12 mouse cellular contexts compared by ENCODE assay signal in genomic region chr13:39523856-39524301, GRCm38 (mm10).
DNase-seq lines count a peak whose midpoint lies in the region; ATAC-seq and TF ChIP-seq lines count a peak whose summit lies in the region.
"Had no signal": no experiment of that assay in that cellular context is flagged by ENCODE, and none has a peak within 500 bp of the region (broad histone marks: within the 10 kb centered on the region; RNA-seq: fewer than 3 reads in every experiment).

No protein-coding gene starts in this region.

- H3K4me1 ChIP-seq in embryonic facial prominence, embryonic 11.5 days (ENCODE audit: control insufficient read depth, insufficient read depth, low read length): no peaks in the 10 kb centered on the region
- H3K4me1 ChIP-seq in hindbrain, embryonic 12.5 days: no peaks in the 10 kb centered on the region
- H3K4me1 ChIP-seq in midbrain, postnatal 0 days (ENCODE audit: insufficient read depth, low read length): no peaks in the 10 kb centered on the region
- H3K4me1 ChIP-seq in heart, embryonic 11.5 days (ENCODE audit: control insufficient read depth, insufficient read depth, low read length): no peaks in the 10 kb centered on the region
- H3K4me1 ChIP-seq: heart, embryonic 15.5 days; liver, embryonic 15.5 days had no signal

- whole genome bisulfite sequencing in embryonic facial prominence, embryonic 11.5 days: 14% methylated on average over 9 of the region's 9 CpGs
- 22% methylated on average over 9 of the region's 9 CpGs for WGBS in hindbrain, embryonic 12.5 days
- 12% methylated on average over 9 of the region's 9 CpGs for WGBS in midbrain, postnatal 0 days
- 78% methylated on average over 9 of the region's 9 CpGs for WGBS in heart, embryonic 11.5 days (ENCODE audit: insufficient replicate concordance)

- no peak overlapping the region for H3K4me2 ChIP-seq in embryonic facial prominence, embryonic 11.5 days (ENCODE audit: low read depth, low read length)
- H3K4me2 ChIP-seq in hindbrain, embryonic 12.5 days (replicated peaks): peak overlapping the region; percentile 24
- H3K4me2 ChIP-seq in midbrain, postnatal 0 days (ENCODE audit: low read depth, low read length, poor library complexity, severe bottlenecking): no peak overlapping the region
- H3K4me2 ChIP-seq in heart, embryonic 11.5 days: no peak overlapping the region
- H3K4me2 ChIP-seq: heart, embryonic 15.5 days; liver, embryonic 15.5 days had no signal

- no peak overlapping the region for H3K4me3 ChIP-seq in embryonic facial prominence, embryonic 11.5 days (ENCODE audit: low read depth, low read length)
- no peak overlapping the region for H3K4me3 ChIP-seq in hindbrain, embryonic 12.5 days
- no peak overlapping the region for H3K4me3 ChIP-seq in midbrain, postnatal 0 days (ENCODE audit: low read depth, low read length)
- no peak overlapping the region for H3K4me3 ChIP-seq in heart, embryonic 11.5 days (ENCODE audit: low read depth, low read length)
- H3K4me3 ChIP-seq in layer of hippocampus, adult 2 months: no peak overlapping the region
- H3K4me3 ChIP-seq: heart, embryonic 15.5 days; liver, embryonic 15.5 days had no signal

- H3K27ac ChIP-seq in embryonic facial prominence, embryonic 11.5 days (replicated peaks; ENCODE audit: low read depth, low read length): no peak overlapping the region
- H3K27ac ChIP-seq in hindbrain, embryonic 12.5 days: no peak overlapping the region
- no peak overlapping the region for H3K27ac ChIP-seq in midbrain, postnatal 0 days (ENCODE audit: low read depth, low read length)
- H3K27ac ChIP-seq in heart, embryonic 11.5 days (ENCODE audit: low read depth, low read length): no peak overlapping the region
- no peak overlapping the region for H3K27ac ChIP-seq in layer of hippocampus, adult 2 months
- H3K27ac ChIP-seq: heart, embryonic 15.5 days; liver, embryonic 15.5 days had no signal

- TF ChIP-seq CTCF in midbrain, postnatal 0 days (IDR thresholded peaks at IDR 0.05): no peak
- no peak for TF ChIP-seq CTCF in layer of hippocampus, adult 2 months (conservative IDR thresholded peaks at IDR 0.05)

- H3K9me3 ChIP-seq in embryonic facial prominence, embryonic 11.5 days (replicated peaks; ENCODE audit: control insufficient read depth, low read length): no peaks in the 10 kb centered on the region
- H3K9me3 ChIP-seq in hindbrain, embryonic 12.5 days (replicated peaks): 0 out of 2 replicates have a peak, but pooled peaks cover 2% of the 10 kb centered on the region
- no peaks in the 10 kb centered on the region for H3K9me3 ChIP-seq in midbrain, postnatal 0 days (ENCODE audit: low read length)
- no peaks in the 10 kb centered on the region for H3K9me3 ChIP-seq in heart, embryonic 11.5 days (replicated peaks; ENCODE audit: control insufficient read depth, low read length)
- H3K9me3 ChIP-seq: heart, embryonic 15.5 days; liver, embryonic 15.5 days had no signal

- H3K27me3 ChIP-seq in embryonic facial prominence, embryonic 11.5 days (ENCODE audit: control insufficient read depth, insufficient read depth, low read length): 0 out of 2 replicates have a peak, but pooled peaks cover 2% of the 10 kb centered on the region
- H3K27me3 ChIP-seq in hindbrain, embryonic 12.5 days: peaks cover 60% of the 10 kb centered on the region
- peaks cover 17% of the 10 kb centered on the region for H3K27me3 ChIP-seq in midbrain, postnatal 0 days (ENCODE audit: insufficient read depth, low read length)
- H3K27me3 ChIP-seq in heart, embryonic 11.5 days (ENCODE audit: control insufficient read depth, insufficient read depth, low read length): no peaks in the 10 kb centered on the region
- H3K27me3 ChIP-seq: heart, embryonic 15.5 days; liver, embryonic 15.5 days had no signal

- H3K36me3 ChIP-seq in embryonic facial prominence, embryonic 11.5 days (replicated peaks; ENCODE audit: control insufficient read depth, insufficient read depth, low read depth, low read length): no peaks in the 10 kb centered on the region
- H3K36me3 ChIP-seq in hindbrain, embryonic 12.5 days: no peaks in the 10 kb centered on the region
- H3K36me3 ChIP-seq in midbrain, postnatal 0 days (ENCODE audit: insufficient read depth, low read length): no peaks in the 10 kb centered on the region
- H3K36me3 ChIP-seq in heart, embryonic 11.5 days (ENCODE audit: control insufficient read depth, insufficient read depth, low read length): no peaks in the 10 kb centered on the region
- H3K36me3 ChIP-seq: heart, embryonic 15.5 days; liver, embryonic 15.5 days had no signal

- H3K9ac ChIP-seq in embryonic facial prominence, embryonic 11.5 days (replicated peaks; ENCODE audit: low read length): no peak overlapping the region
- H3K9ac ChIP-seq in hindbrain, embryonic 12.5 days: no peak overlapping the region
- H3K9ac ChIP-seq in midbrain, postnatal 0 days (replicated peaks; ENCODE audit: low read length, poor library complexity, severe bottlenecking): no peak overlapping the region
- H3K9ac ChIP-seq in heart, embryonic 11.5 days (ENCODE audit: low read depth, low read length): no peak overlapping the region
- H3K9ac ChIP-seq: heart, embryonic 15.5 days; liver, embryonic 15.5 days had no signal

- peak; percentile 26 for DNase-seq in Muller cell, postnatal 12 days (ENCODE audit: inconsistent ontology term)
- peak; percentile 64 for DNase-seq in embryonic facial prominence, embryonic 11.5 days (ENCODE audit: low spot score)
- peak; percentile 73 for DNase-seq in midbrain, postnatal 0 days (ENCODE audit: low spot score)
- DNase-seq in layer of hippocampus, adult 2 months (ENCODE audit: low spot score in 2 of 2): no peak
- DNase-seq in ovary, postnatal 10 days (ENCODE audit: low spot score): no peak
- DNase-seq: cerebellum, postnatal 25 days; kidney, adult 11 months had no signal

- peak; percentile 88 for ATAC-seq in embryonic facial prominence, embryonic 11.5 days (replicated peaks; ENCODE audit: insufficient number of reproducible peaks, low FRiP score, low TSS enrichment, low read depth)
- peak; percentile 95 for ATAC-seq in hindbrain, embryonic 12.5 days (ENCODE audit: low FRiP score)
- no peak for ATAC-seq in midbrain, postnatal 0 days (ENCODE audit: low FRiP score)
- ATAC-seq in heart, embryonic 11.5 days (replicated peaks; ENCODE audit: insufficient number of reproducible peaks, low FRiP score, low TSS enrichment): no peak
- ATAC-seq in erythroblast, adult 5-6 weeks (replicated peaks; ENCODE audit: low FRiP score, poor library complexity, severe bottlenecking): no peak

Comparison
In these comparisons a context has a peak if more than half of its experiments do, and no peak if none do; other contexts are left out.
1. DNase-seq: peak in Muller cell, postnatal 12 days (single experiment), embryonic facial prominence, embryonic 11.5 days (single experiment) and midbrain, postnatal 0 days (single experiment); none in layer of hippocampus, adult 2 months (0 of 2) and ovary, postnatal 10 days (single experiment).
2. ATAC-seq: peak in embryonic facial prominence, embryonic 11.5 days (single experiment) and hindbrain, embryonic 12.5 days (single experiment); none in midbrain, postnatal 0 days (single experiment), heart, embryonic 11.5 days (single experiment) and erythroblast, adult 5-6 weeks (single experiment).